Mouse (Mus musculus): ENCODE data around the gene Urb2.

The Urb2 gene

GRCm38 (mm10) chr8:124021237-124022227, at the start of gene Urb2, which contains the start of gene Taf5l:
Gene Urb2 (plus strand): TSS chr8:124021508.
Gene Taf5l (minus strand): TSS chr8:124021397.
- peak; percentile 92 for DNase-seq (ENCODE audit: low read depth, low spot score)

- DNase-seq (ENCODE audit: low read depth, low spot score), result no peak
Observed at GRCm38 (mm10) chr8:123973495-123973894, 47.8 kb upstream of the Urb2 start.

DNA sequence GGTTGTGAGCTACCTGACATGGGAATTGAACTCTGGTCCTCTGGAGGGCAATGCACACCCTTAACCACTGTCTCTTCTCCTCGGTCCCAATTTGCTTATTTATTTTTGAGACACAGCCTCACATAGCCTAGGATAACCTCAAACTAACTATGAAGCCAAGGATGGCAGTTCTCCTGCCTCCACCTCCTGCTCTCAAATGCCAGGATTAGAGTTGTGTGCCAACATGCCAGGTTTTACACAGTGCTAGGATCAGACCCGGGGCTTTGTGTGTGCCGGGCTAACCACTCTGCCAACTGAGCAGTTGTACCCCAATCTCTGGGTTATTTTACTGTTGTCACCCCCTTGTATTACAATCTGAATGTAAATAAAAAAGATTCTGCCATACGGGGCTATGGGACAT, 43.8 kb upstream of the Urb2 start:
- DNase-seq (ENCODE audit: low read depth, low spot score), result no peak

- peak; percentile 41 for DNase-seq (ENCODE audit: low read depth, low spot score)
Observed at GRCm38 (mm10) chr8:123978166-123978838, 43.0 kb upstream of the Urb2 start.

DNA sequence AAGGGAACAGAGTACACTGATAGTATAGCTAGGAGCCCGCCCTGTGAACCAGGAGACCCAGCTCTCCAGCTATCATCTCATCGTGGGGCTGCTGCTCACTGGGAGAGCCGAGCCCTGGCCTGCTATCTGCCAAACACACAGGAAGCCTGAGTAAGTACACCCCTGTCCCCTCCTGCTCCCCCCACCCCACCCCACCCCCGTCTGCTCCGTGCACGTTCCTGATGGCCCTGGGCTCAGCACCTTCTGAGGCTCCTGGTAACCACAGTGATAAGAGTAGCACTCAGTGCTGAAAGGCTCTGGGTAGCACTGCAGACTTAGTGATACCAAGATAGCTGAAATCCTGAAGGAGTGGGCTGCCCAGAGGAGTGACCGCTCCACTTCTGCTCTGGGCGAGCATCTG, 42.4 kb upstream of the Urb2 start:
- no peak for DNase-seq (ENCODE audit: low read depth, low spot score)

GRCm38 (mm10) chr8:123980239-123980638, 41.1 kb upstream of the Urb2 start:
- DNase-seq (ENCODE audit: low read depth, low spot score), result no peak

GRCm38 (mm10) chr8:123981674-123982073, 39.6 kb upstream of the Urb2 start:
- DNase-seq (ENCODE audit: low read depth, low spot score), result no peak

DNA sequence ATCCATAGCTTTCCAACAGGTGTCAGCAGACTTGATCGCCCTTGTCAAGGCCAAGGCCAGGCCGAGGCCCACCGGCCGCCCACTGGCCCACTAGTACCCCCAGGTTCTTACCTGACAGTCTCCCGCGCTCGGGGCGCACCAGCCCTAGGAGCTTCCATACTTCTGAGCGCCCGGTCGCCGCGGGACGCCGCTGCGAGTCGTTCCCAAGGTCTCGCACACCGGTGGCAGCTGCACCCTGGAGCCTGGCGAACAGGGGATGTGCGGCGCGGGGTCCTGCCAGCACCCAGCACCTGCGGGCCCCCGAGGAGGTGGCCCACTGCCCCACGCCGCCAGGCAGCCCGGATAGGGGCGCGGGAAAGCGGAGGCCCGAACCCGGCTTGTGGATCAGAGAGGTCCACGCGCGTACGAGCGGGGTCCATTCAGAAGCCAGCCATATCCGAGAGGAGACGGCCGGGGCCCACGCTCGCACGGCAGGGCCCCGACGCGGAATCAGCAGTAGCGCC, 39.0 kb upstream of the Urb2 start:
- no peak for DNase-seq (ENCODE audit: low read depth, low spot score)

DNA sequence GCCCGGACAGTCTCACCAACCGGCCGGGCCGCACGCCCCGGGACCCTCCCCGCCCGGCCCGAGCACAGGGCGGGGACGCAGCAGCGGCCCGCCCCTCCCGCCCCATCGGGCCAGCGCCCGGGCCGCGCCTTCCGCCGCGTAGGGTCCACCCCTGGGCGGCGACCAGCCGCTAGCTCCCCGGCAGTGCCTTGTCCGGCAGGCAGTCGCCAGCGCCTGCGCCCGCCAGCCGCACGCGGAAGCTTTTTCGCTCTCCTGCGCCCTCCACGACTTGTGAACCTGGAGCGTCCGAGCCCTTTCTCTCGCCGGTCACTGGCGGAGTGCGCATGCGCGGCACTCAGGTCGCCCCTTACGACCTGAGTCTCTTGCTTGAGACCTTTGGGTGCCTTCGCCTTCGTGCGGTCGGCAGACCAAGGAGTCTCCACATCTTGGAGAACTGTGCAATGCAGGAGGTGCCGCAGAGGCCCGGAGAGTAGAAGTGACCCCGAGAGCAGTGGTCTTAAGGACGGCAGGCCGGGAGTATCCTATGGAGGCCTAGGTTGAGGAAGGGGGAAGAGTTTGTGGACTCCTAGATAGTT, 38.4 kb upstream of the Urb2 start, which contains the start of gene Abcb10:
Gene Abcb10, minus strand, starts transcription at position 297 of the 575 bp plus-strand sequence.
- DNase-seq (ENCODE audit: low read depth, low spot score), result peak; percentile 90

DNA sequence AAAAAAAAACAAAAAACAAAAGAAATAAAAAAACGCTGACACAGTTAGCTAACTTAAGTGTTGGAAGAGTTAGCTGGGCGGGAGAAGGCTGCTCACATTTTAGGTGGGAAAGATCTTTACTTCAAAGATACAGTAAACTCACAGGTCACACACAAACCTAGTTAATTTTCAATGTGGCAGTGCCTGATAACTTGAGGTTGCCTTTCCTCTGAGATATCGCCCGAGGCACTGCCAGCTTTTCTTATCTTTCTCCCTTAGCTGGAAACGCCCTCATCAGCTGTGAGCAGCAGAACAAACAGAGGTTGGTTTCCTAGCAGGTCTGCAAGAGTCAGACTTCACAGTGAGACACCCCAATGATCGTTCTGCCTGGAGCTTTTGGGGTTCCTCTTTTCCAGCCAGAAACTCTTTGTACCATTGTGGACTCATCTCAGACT, 32.7 kb upstream of the Urb2 start:
- no peak for DNase-seq (ENCODE audit: low read depth, low spot score)

DNA sequence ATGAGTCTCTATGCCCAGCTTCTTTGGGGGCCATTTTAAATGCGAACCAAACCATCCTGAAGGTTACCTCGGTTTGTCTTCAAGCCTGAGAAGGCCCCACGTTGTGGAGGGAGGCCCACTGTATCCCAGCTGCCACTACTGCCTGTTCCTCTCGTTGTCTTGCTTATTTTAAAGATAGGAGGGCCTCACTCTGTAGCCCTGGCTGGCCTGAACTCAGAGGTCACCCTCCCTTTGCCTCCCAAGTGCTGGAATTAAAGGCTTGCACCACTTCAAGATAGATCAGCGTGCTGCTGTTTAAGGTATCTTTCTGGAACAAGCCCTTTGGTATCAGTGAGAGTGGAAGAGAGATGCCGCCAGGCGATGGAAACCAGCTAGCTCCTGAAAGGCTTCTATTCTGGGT, 32.2 kb upstream of the Urb2 start:
- DNase-seq (ENCODE audit: low read depth, low spot score), result no peak

GRCm38 (mm10) chr8:123990277-123991049, 30.8 kb upstream of the Urb2 start:
- DNase-seq (ENCODE audit: low read depth, low spot score), result no peak

DNA sequence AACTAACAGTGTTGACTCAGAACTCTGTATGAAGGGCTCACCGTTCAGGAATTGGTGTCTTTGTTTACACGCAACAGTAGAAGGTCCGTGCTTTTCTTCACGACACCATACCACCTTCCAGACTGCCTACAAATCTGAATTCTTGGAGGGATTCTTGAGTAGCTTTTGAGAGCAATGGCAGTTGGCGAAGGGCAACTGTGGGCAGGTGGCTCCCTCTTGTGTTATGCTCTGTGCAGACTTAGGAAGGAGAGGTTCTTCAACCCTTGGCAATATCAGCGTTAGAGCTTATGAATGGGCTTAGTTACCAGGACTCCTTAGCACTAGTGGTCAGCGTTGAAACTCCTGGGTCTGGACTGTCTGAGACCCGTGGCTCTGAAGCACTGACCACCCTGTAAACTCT, 28.7 kb upstream of the Urb2 start:
- no peak for DNase-seq (ENCODE audit: low read depth, low spot score)

DNA sequence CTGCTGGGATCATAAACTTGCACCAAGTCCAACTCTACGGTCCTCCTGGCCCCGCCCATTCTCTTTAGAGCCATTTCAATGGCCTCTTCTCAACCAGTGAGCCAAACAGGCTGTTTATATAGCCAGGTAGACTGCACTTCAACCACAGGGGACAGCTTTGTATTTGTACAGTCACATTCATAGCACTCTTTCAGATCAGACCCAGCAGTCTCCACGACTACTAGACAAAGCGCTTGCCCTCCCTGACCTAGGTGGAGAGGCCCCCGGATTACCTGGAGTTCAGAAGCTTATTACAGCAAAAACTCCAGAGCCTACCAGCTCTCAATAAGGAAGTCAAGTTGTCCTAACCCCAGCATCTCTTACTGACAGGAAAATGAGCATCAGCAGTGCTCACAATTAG, 27.7 kb upstream of the Urb2 start:
- DNase-seq (ENCODE audit: low read depth, low spot score), result peak; percentile 87

DNA sequence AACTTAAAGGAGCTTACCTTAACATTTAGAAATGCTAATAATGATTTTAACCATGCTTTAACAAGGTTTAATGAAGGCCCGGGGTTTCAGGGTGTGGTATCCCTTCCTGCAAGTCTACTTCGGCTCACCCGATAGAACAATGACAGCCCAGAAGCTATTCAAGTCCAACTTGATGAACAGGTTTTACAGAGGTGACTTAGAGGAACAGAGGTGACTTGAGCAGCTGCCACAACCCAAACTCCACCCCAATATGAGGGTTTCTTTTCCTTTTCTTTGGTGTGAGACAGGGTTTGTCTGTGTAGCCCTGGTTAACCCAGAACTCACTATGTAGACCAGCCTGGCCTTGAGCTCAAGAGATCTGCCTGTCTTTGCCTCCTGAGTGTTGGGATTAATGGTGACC, 27.3 kb upstream of the Urb2 start:
- peak; percentile 96 for DNase-seq (ENCODE audit: low read depth, low spot score)

GRCm38 (mm10) chr8:123999568-123999967, 21.7 kb upstream of the Urb2 start:
- DNase-seq (ENCODE audit: low read depth, low spot score), result no peak

DNA sequence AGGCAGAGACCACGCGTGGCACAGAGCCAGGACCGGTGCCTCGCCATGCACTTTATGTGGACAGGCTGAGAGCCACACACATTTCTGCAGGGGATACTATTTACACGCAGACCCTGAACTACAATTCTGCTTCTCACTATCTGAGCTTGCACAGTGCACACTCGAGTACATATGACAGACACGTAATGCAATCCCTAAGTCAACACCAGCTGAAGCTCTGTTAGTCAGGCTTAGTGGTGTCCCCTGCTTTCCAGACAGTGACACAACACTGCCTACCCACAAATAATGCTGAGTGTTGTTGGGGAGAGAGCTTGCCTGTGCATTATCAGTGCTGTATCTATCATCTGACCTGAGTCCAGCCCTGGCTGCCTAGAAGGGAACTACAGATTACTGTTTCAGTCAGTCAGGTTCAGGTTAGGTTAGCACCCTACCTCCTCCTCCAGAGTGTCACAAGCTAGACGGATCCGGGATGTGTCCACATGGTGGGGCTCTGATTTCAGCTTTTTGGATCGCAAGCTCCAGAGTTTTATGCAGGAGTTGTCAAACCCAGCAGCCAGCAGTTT, 18.7 kb upstream of the Urb2 start:
- DNase-seq (ENCODE audit: low read depth, low spot score), result no peak

GRCm38 (mm10) chr8:124007829-124008228, 13.5 kb upstream of the Urb2 start:
- DNase-seq (ENCODE audit: low read depth, low spot score), result no peak

DNA sequence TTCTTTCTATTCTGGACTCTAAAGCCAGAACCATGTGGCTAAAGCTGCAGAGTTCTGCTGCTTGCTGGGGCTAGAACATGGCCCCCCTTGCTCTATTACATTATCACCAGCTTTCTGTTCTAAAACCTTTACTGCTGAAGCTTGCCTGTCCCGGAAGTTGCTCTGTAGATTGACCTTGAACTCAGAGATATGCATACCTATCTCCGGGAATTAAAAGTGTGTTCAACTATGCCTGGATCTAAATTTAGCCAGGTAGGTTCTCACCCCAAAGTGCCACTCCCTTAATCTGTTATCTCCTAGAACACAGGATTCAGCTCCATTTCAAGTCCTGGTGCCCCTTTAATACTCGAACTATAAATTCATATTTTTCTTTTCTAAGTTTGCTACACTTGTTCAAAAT, 9.7 kb upstream of the Urb2 start:
- peak; percentile 87 for DNase-seq (ENCODE audit: low read depth, low spot score)

DNA sequence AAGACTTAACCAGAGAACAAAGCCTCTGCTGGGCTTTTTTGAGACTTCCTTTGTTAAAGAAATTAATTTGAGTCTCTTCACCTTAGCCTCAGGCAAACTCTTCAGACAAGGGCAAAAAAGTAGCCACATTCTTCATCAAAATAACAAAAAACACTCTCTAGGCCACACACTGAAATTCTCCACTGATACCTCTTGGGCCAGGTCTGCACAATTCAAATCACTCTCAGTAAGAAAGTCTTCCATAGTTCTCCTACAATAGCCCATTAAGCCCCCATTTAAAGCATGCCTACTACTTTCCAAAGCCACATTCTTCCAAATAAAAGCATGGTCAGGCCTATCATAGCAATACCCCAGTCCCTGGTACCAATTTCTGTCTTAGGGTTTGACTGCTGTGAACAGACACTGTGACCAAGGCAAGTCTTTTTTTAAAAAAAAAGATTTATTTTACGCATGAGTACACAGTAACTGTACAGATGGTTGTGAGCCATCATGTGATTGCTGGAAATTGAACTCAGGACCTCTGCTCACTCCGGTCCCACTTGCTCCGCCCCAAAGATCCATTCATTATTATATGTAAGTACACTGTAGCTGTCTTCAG, 9.2 kb upstream of the Urb2 start:
- DNase-seq (ENCODE audit: low read depth, low spot score), result peak; percentile 90

Measured in R1 (cell line).